Mouse (Mus musculus): Measurements from ENCODE around the gene Dgkz. TPM values are rescaled to one million over a fixed set of nuclear protein-coding genes. Genes with fewer than 3 reads are reported as not detected.

Dgkz gene
- total RNA-seq, 1 experiment, result 47.0 TPM

- Histone ChIP-seq H3K4me3 (ENCODE audit: insufficient read depth in 1 of 2, low read depth in 1 of 2, low read length in 2 of 2, poor library complexity in 1 of 2, severe bottlenecking in 1 of 2) (no peak overlapping the region), H3K9me3 (ENCODE audit: control insufficient read depth, insufficient read depth, low read depth, low read length) (no peaks in the 10 kb centered on the region), H3K27ac (ENCODE audit: insufficient read depth, low read depth, low read length, poor library complexity, severe bottlenecking) (no peak overlapping the region), H3K4me1 (ENCODE audit: control insufficient read depth in 2 of 2, insufficient read depth in 2 of 2, low read length in 2 of 2, poor library complexity in 1 of 2) (peaks cover 0 to 6% of the 10 kb centered on the region in 2 experiments; a peak in 1 of 4 replicates), H3K9ac (ENCODE audit: insufficient read depth, low read depth, low read length, poor library complexity, severe bottlenecking) (no peak overlapping the region), H3K36me3 (ENCODE audit: control insufficient read depth, insufficient read depth, low read length, poor library complexity, severe bottlenecking) (peaks cover 34% of the 10 kb centered on the region)
- DNase-seq (ENCODE audit: low read depth, low spot score), result no peak
- TF ChIP-seq MAFK (IDR thresholded peaks at IDR 0.05; ENCODE audit: insufficient read depth, low read depth, low read length), result no peak
- TF ChIP-seq ZC3H11A (IDR thresholded peaks at IDR 0.05; ENCODE audit: borderline replicate concordance, low read depth, low read length), result no peak
- no peak for TF ChIP-seq CHD2 (IDR thresholded peaks at IDR 0.05; ENCODE audit: low read depth, low read length)
- no peak for TF ChIP-seq ZNF384 (IDR thresholded peaks at IDR 0.05; ENCODE audit: low read depth, low read length)
- no peak for TF ChIP-seq HCFC1 (IDR thresholded peaks at IDR 0.05; ENCODE audit: borderline replicate concordance, insufficient read depth, low read length)
- in situ Hi-C loops (cut with MboI; ENCODE audit: low sequenced_read_pairs in 2 of 2, unreplicated experiment in 2 of 2), result no loop called here
Observed at GRCm38 (mm10) chr2:91917096-91917495, 58.6 kb downstream of the Dgkz start.

- peaks cover 0 to 5% of the 10 kb centered on the region in 2 experiments; a peak in 1 of 4 replicates for H3K4me1 ChIP-seq (ENCODE audit: control insufficient read depth in 2 of 2, insufficient read depth in 2 of 2, low read length in 2 of 2, poor library complexity in 1 of 2)
- H3K36me3 ChIP-seq (ENCODE audit: control insufficient read depth, insufficient read depth, low read length, poor library complexity, severe bottlenecking), result peaks cover 40% of the 10 kb centered on the region
- TF ChIP-seq ZNF384 (IDR thresholded peaks at IDR 0.05; ENCODE audit: low read depth, low read length), result no peak
- no peak for TF ChIP-seq ZC3H11A (IDR thresholded peaks at IDR 0.05; ENCODE audit: borderline replicate concordance, low read depth, low read length)
- TF ChIP-seq CHD2 (IDR thresholded peaks at IDR 0.05; ENCODE audit: low read depth, low read length), result no peak
- TF ChIP-seq HCFC1 (IDR thresholded peaks at IDR 0.05; ENCODE audit: borderline replicate concordance, insufficient read depth, low read length), result no peak
- TF ChIP-seq MAFK (IDR thresholded peaks at IDR 0.05; ENCODE audit: insufficient read depth, low read depth, low read length), result no peak
- DNase-seq (ENCODE audit: low read depth, low spot score), result no peak
- no peak overlapping the region for H3K9ac ChIP-seq (ENCODE audit: insufficient read depth, low read depth, low read length, poor library complexity, severe bottlenecking)
- no peaks in the 10 kb centered on the region for H3K9me3 ChIP-seq (ENCODE audit: control insufficient read depth, insufficient read depth, low read depth, low read length)
- no peak overlapping the region for H3K4me3 ChIP-seq (ENCODE audit: insufficient read depth in 1 of 2, low read depth in 1 of 2, low read length in 2 of 2, poor library complexity in 1 of 2, severe bottlenecking in 1 of 2)
- H3K27ac ChIP-seq (ENCODE audit: insufficient read depth, low read depth, low read length, poor library complexity, severe bottlenecking), result no peak overlapping the region
- in situ Hi-C loops (cut with MboI; ENCODE audit: low sequenced_read_pairs in 2 of 2, unreplicated experiment in 2 of 2), result no loop called here
Observed at GRCm38 (mm10) chr2:91916346-91916977, 59.2 kb downstream of the Dgkz start.

- no peak for DNase-seq (ENCODE audit: low read depth, low spot score)
- Histone ChIP-seq H3K27ac (ENCODE audit: insufficient read depth, low read depth, low read length, poor library complexity, severe bottlenecking) (no peak overlapping the region), H3K4me1 (ENCODE audit: control insufficient read depth in 2 of 2, insufficient read depth in 2 of 2, low read length in 2 of 2, poor library complexity in 1 of 2) (no peaks in the 10 kb centered on the region; a peak in 1 of 4 replicates), H3K36me3 (ENCODE audit: control insufficient read depth, insufficient read depth, low read length, poor library complexity, severe bottlenecking) (peaks cover 53% of the 10 kb centered on the region), H3K9me3 (ENCODE audit: control insufficient read depth, insufficient read depth, low read depth, low read length) (no peaks in the 10 kb centered on the region), H3K9ac (ENCODE audit: insufficient read depth, low read depth, low read length, poor library complexity, severe bottlenecking) (no peak overlapping the region), H3K4me3 (ENCODE audit: insufficient read depth in 1 of 2, low read depth in 1 of 2, low read length in 2 of 2, poor library complexity in 1 of 2, severe bottlenecking in 1 of 2) (no peak overlapping the region)
- TF ChIP-seq MAFK (IDR thresholded peaks at IDR 0.05; ENCODE audit: insufficient read depth, low read depth, low read length), result no peak
- TF ChIP-seq ZC3H11A (IDR thresholded peaks at IDR 0.05; ENCODE audit: borderline replicate concordance, low read depth, low read length), result no peak
- TF ChIP-seq ZNF384 (IDR thresholded peaks at IDR 0.05; ENCODE audit: low read depth, low read length), result no peak
- TF ChIP-seq HCFC1 (IDR thresholded peaks at IDR 0.05; ENCODE audit: borderline replicate concordance, insufficient read depth, low read length), result no peak
- TF ChIP-seq CHD2 (IDR thresholded peaks at IDR 0.05; ENCODE audit: low read depth, low read length), result no peak
- in situ Hi-C loops (cut with MboI; ENCODE audit: low sequenced_read_pairs in 2 of 2, unreplicated experiment in 2 of 2), result no loop called here
Observed at GRCm38 (mm10) chr2:91913328-91914110, 62.1 kb downstream of the Dgkz start.

GRCm38 (mm10) chr2:91912616-91913015 lies 63.0 kb downstream of the Dgkz start:
- H3K9me3 ChIP-seq (ENCODE audit: control insufficient read depth, insufficient read depth, low read depth, low read length), result no peaks in the 10 kb centered on the region
- in situ Hi-C loops (cut with MboI; ENCODE audit: low sequenced_read_pairs in 2 of 2, unreplicated experiment in 2 of 2), result no loop called here
- no peak overlapping the region for H3K27ac ChIP-seq (ENCODE audit: insufficient read depth, low read depth, low read length, poor library complexity, severe bottlenecking)
- H3K4me3 ChIP-seq (ENCODE audit: insufficient read depth in 1 of 2, low read depth in 1 of 2, low read length in 2 of 2, poor library complexity in 1 of 2, severe bottlenecking in 1 of 2), result no peak overlapping the region
- no peak overlapping the region for H3K9ac ChIP-seq (ENCODE audit: insufficient read depth, low read depth, low read length, poor library complexity, severe bottlenecking)
- H3K4me1 ChIP-seq (ENCODE audit: control insufficient read depth in 2 of 2, insufficient read depth in 2 of 2, low read length in 2 of 2, poor library complexity in 1 of 2), result no peaks in the 10 kb centered on the region; a peak in 1 of 4 replicates
- TF ChIP-seq CHD2 (IDR thresholded peaks at IDR 0.05; ENCODE audit: low read depth, low read length), result no peak
- TF ChIP-seq HCFC1 (IDR thresholded peaks at IDR 0.05; ENCODE audit: borderline replicate concordance, insufficient read depth, low read length), result no peak
- no peak for TF ChIP-seq MAFK (IDR thresholded peaks at IDR 0.05; ENCODE audit: insufficient read depth, low read depth, low read length)
- TF ChIP-seq ZC3H11A (IDR thresholded peaks at IDR 0.05; ENCODE audit: borderline replicate concordance, low read depth, low read length), result no peak
- TF ChIP-seq ZNF384 (IDR thresholded peaks at IDR 0.05; ENCODE audit: low read depth, low read length), result no peak
- peaks cover 45% of the 10 kb centered on the region for H3K36me3 ChIP-seq (ENCODE audit: control insufficient read depth, insufficient read depth, low read length, poor library complexity, severe bottlenecking)
- DNase-seq (ENCODE audit: low read depth, low spot score), result no peak

Measured in ES-E14 (cell line).